Mouse (Mus musculus) lung, adult 2 months (tissue): ENCODE measurements around the gene Tmem192. TPM values are rescaled to one million over a fixed set of nuclear protein-coding genes. Genes with fewer than 3 reads are reported as not detected.
"Not testable (repeated sequence)": the region's sequence is repeated elsewhere in the genome, so short reads cannot be mapped to it uniquely, and the experiment has no call there.

Source experiments
- DNase-seq: peaks from one replicate; pipeline ENCODE4 v3.0.0; 2022
- H3K4me1 ChIP-seq: fragments of 200-500 bp; 2 replicates; pipeline ENCODE4 v1.6.1; 2011; ENCODE audit warnings: low read length; ENCODE audit not compliant: control insufficient read depth, insufficient read depth
- H3K4me3 ChIP-seq: fragments of 200-500 bp; replicated peaks from 2 replicates; pipeline ENCODE3; 2011; ENCODE audit warnings: low read depth, mild to moderate bottlenecking, control low read depth, low read length; ENCODE audit errors: extremely low read depth
- CTCF ChIP-seq: fragments of 200-500 bp; IDR thresholded peaks from 2 replicates; pipeline ENCODE4 v1.5.1; 2011; ENCODE audit warnings: mild to moderate bottlenecking, low read length, control low read depth; ENCODE audit not compliant: insufficient read depth
- POLR2A ChIP-seq: fragments of 200-500 bp; IDR thresholded peaks from 2 replicates; pipeline ENCODE4 v1.6.1; 2011; ENCODE audit warnings: low read depth, mild to moderate bottlenecking, control low read depth, low read length, borderline replicate concordance; ENCODE audit errors: extremely low read depth
- WGBS: fragments of 180-500 bp; shearing (Covaris S2); methylation state at CpG from one replicate; pipeline ENCODE4 v1.1.7; 2018; 5-methylcytosine and 5-hydroxymethylcytosine counted together
- polyA plus RNA-seq: library from polyadenylated mRNA; depleted of rRNA; stranded (reverse); fragments of >200 nt; gene quantifications from 2 replicates; pipeline ENCODE4 v1.2.3, GENCODE M21; 2012; rRNA removed

The Tmem192 gene
- polyA plus RNA-seq, 1 experiment, result 31.7 TPM

GRCm38 (mm10) chr8:64952101-64952500 is 5.1 kb downstream of the Tmem192 start:
- H3K4me1 ChIP-seq, result no peaks in the 10 kb centered on the region
- TF ChIP-seq CTCF, result no peak
- no peak overlapping the region for H3K4me3 ChIP-seq
- DNase-seq, result no peak
- 93% methylated on average over 6 of the region's 6 CpGs for WGBS

- Histone ChIP-seq H3K4me1 (no peaks in the 10 kb centered on the region), H3K4me3 (no peak overlapping the region)
- TF ChIP-seq POLR2A (no peak), CTCF (no peak)
- no peak for DNase-seq
- WGBS, result 74% methylated on average over 9 of the region's 9 CpGs
Observed at GRCm38 (mm10) chr8:64959025-64959424, 12.0 kb downstream of the Tmem192 start.

- no peaks in the 10 kb centered on the region for H3K4me1 ChIP-seq
Observed at GRCm38 (mm10) chr8:64962836-64963235, 15.9 kb downstream of the Tmem192 start.

GRCm38 (mm10) chr8:64983150-64983897 is 36.3 kb downstream of the Tmem192 start:
- Histone ChIP-seq H3K4me1 (no peaks in the 10 kb centered on the region), H3K4me3 (no peak overlapping the region)
- no peak for DNase-seq
- TF ChIP-seq CTCF (no peak), POLR2A (no peak)
- WGBS, result 56% methylated on average over 20 of the region's 20 CpGs

More at GRCm38 (mm10) chr8:64962836-64963235, 15.9 kb downstream of the Tmem192 start:
- H3K4me3 ChIP-seq, result no peak overlapping the region
- no peak for DNase-seq
- TF ChIP-seq CTCF (no peak), POLR2A (no peak)

GRCm38 (mm10) chr8:64987731-64988130 is 40.7 kb downstream of the Tmem192 start, which contains the start of gene Trim75:
Gene Trim75, minus strand, starts transcription at chr8:64987831.
- no peak within 1 kb of the TSS for H3K4me3 ChIP-seq
- 83% methylated on average over 4 of the region's 4 CpGs for WGBS
- no peaks in the 10 kb centered on the region for H3K4me1 ChIP-seq
- DNase-seq, result no peak
- TF ChIP-seq CTCF (no peak), POLR2A (no peak)

- no peak for DNase-seq
- WGBS, result 81% methylated on average over 4 of the region's 4 CpGs
- Histone ChIP-seq H3K4me1 (no peaks in the 10 kb centered on the region), H3K4me3 (no peak overlapping the region)
- TF ChIP-seq CTCF (no peak), POLR2A (no peak)
Observed at GRCm38 (mm10) chr8:64998806-64999365, 51.9 kb downstream of the Tmem192 start.

- 76% methylated on average over 6 of the region's 6 CpGs for WGBS
- H3K4me1 ChIP-seq, H3K4me3 ChIP-seq, DNase-seq: not testable (repeated sequence)
Observed at GRCm38 (mm10) chr8:65007616-65008015, 60.6 kb downstream of the Tmem192 start.

GRCm38 (mm10) chr8:65018423-65018822 is 71.4 kb downstream of the Tmem192 start, which contains the start of the genes Trim61 and Trim60:
Gene Trim61, minus strand, starts transcription at chr8:65018523.
Gene Trim60, minus strand, starts transcription at chr8:65018584.
- Histone ChIP-seq H3K4me1 (no peaks in the 10 kb centered on the region), H3K4me3 (no peak within 1 kb of the TSS)
- no peak for DNase-seq
- TF ChIP-seq POLR2A (no peak), CTCF (no peak)
- WGBS, result 86% methylated on average over 8 of the region's 8 CpGs

Other genes starting within 250 kb of the Tmem192 start
- gene Msmo1, start 213.4 kb upstream of the Tmem192 start, polyA plus RNA-seq, result 16.2 and 32.2 TPM in 2 replicates
- gene Klhl2, start 97.2 kb upstream of the Tmem192 start, polyA plus RNA-seq, result 11.7 and 13.7 TPM in 2 replicates
- gene Trim75, start 40.6 kb downstream of the Tmem192 start, polyA plus RNA-seq, result not detected in 2 replicates
- gene Trim61, start 71.3 kb downstream of the Tmem192 start, polyA plus RNA-seq, result not detected in 2 replicates
- gene Trim60, start 71.4 kb downstream of the Tmem192 start, polyA plus RNA-seq, result not detected in 2 replicates
- gene Apela, start 90.2 kb downstream of the Tmem192 start, polyA plus RNA-seq, result not detected in 2 replicates
- not detected in 2 replicates for gene Gm10663, start 127.8 kb downstream of the Tmem192 start, polyA plus RNA-seq
- gene BC030870, start 182.4 kb downstream of the Tmem192 start, polyA plus RNA-seq, result 0.37 and 0.70 TPM in 2 replicates